Mouse (Mus musculus): ENCODE measurements around the gene Rab2b. TPM values are rescaled to one million over a fixed set of nuclear protein-coding genes. Genes with fewer than 3 reads are reported as not detected.
A peak's percentile ranks its signal among the peaks of the same experiment; 100 is the strongest.
"Not testable (repeated sequence)": the region's sequence is repeated elsewhere in the genome, so short reads cannot be mapped to it uniquely, and the experiment has no call there.

Rab2b gene
- polyA plus RNA-seq, 1 experiment: not detected

DNA sequence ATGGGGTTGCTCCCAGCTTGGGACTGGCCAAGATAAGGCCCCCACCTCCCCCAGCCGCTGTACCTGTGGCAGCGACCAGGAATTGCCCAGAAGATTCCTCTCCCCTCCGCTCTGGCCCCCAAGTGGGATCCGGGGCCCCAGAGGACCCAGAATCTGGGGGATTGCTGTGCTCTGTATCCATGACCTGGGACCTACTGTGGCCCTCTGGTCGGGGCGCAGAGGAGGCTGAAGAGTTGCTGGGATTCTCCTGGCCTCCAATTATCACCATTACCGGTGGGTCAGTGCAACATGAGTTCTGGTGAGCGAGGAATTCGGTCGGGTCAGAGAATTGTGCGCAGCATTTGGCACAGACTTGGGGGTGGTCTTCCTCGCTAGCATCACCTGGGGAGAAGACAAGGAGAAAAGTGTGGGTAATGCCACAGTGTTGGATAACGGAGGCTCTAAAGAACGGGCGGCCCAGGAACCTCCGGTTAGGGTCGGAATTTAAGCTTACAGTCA is 36.0 kb upstream of the Rab2b start:
- Histone ChIP-seq H3K4me1 (ENCODE audit: control insufficient read depth, insufficient read depth, low read length) (peaks cover 30% of the 10 kb centered on the region), H3K4me3 (ENCODE audit: insufficient read depth, low read depth, low read length) (peak overlapping the region; percentile 99), H3K27ac (ENCODE audit: insufficient read depth, low read depth, low read length) (peak overlapping the region; percentile 99)
- 9% methylated on average over 17 of the region's 17 CpGs for WGBS
- TF ChIP-seq POLR2A (IDR thresholded peaks at IDR 0.05; ENCODE audit: insufficient read depth, low read depth, low read length) (no peak), CTCF (IDR thresholded peaks at IDR 0.05; ENCODE audit: insufficient read depth, low read depth, low read length) (no peak)

DNA sequence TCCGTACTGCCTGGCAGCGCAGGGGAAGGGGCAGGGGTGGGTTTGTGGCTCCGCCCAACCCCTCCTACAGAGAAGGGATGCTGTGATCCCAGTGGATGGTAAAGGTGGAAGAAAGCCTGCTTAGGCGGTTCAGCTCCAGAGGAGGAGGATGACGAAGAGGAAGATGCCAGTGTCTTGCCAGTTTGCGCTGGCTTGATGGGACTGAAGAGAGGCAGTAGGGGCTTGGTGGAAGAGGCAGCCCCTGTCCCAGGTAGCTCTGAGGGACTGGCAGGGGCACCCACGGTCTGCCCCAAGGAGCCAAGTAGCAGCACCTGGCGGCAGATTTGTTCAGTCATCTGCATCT is 35.4 kb upstream of the Rab2b start:
- Histone ChIP-seq H3K4me3 (ENCODE audit: insufficient read depth, low read depth, low read length) (peak overlapping the region; percentile 99), H3K27ac (ENCODE audit: insufficient read depth, low read depth, low read length) (no peak overlapping the region), H3K4me1 (ENCODE audit: control insufficient read depth, insufficient read depth, low read length) (peaks cover 30% of the 10 kb centered on the region)
- TF ChIP-seq POLR2A (IDR thresholded peaks at IDR 0.05; ENCODE audit: insufficient read depth, low read depth, low read length): no peak
- TF ChIP-seq CTCF (IDR thresholded peaks at IDR 0.05; ENCODE audit: insufficient read depth, low read depth, low read length): no peak
- 40% methylated on average over 8 of the region's 8 CpGs for WGBS

DNA sequence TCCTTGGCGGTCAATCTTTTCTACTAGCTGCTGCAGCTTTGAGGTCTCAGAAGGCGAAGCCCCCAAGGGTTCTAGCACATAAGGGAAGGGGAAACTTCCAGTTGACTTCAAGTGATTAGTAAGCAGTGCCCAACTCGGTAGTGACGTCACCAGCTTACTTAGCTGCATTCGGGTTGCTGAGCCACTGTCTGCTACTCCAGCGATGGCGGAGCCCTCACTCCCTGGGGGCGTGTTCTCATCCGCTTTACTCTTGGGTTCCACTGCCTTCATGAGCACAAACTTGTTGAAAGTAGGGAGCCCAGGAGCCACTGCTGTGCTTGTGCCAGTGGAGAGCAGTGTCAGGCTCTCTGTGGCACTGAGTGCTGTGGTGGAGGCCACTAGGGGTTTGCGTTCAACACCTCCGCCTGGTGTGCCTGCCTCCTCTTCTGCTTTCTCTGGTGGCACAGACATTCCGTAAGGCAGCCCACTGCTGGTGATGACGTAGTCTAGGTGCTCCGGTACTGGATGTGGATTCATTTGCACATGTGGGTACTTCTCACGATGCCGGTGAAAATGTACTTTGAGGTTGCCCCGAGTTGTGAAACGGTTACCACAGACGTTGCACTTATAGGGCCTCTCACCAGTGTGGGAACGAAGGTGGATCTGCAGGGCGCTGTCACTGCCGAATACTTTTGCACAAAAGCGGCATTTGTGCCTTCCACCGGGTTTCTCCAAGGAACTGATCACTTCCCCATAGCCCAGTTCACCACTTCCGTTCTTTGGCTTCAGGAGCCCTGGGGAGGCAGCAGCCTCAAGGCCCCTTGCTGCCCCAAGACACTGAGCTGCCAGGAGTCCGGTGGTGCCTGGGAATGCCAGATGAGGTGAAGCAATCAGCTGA is 34.8 kb upstream of the Rab2b start:
- H3K4me3 ChIP-seq (ENCODE audit: insufficient read depth, low read depth, low read length): peak overlapping the region; percentile 99; the same call in 1 of the 2 replicates
- 72% methylated on average over 26 of the region's 26 CpGs for WGBS
- no peak overlapping the region for H3K27ac ChIP-seq (ENCODE audit: insufficient read depth, low read depth, low read length)
- TF ChIP-seq POLR2A (IDR thresholded peaks at IDR 0.05; ENCODE audit: insufficient read depth, low read depth, low read length) (no peak), CTCF (IDR thresholded peaks at IDR 0.05; ENCODE audit: insufficient read depth, low read depth, low read length) (no peak)
- H3K4me1 ChIP-seq (ENCODE audit: control insufficient read depth, insufficient read depth, low read length): peaks cover 30% of the 10 kb centered on the region

DNA sequence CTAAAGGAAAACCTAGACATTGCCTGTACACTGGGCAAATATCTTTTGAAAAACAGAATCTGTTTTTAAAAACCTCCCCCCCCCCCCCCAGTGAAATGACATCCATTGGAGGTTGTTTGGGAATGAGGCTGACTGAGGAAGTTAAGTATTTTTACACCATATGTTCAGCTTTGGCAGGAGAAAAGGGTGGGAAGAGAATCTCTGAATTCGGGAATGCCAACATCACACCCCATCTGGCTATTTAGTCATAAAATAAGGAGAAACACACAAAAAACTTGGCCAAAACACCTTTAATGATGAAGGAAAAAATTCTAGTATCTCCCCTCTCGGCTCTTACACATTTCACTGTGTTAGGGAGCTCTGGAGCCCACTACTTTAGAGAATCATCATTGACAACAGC is 31.6 kb upstream of the Rab2b start:
- 64% methylated on average over 2 of the region's 2 CpGs for WGBS
- no peak for TF ChIP-seq POLR2A (IDR thresholded peaks at IDR 0.05; ENCODE audit: insufficient read depth, low read depth, low read length)
- no peak for TF ChIP-seq CTCF (IDR thresholded peaks at IDR 0.05; ENCODE audit: insufficient read depth, low read depth, low read length)
- no peak overlapping the region for H3K4me3 ChIP-seq (ENCODE audit: insufficient read depth, low read depth, low read length)
- no peak overlapping the region for H3K27ac ChIP-seq (ENCODE audit: insufficient read depth, low read depth, low read length)
- peaks cover 30% of the 10 kb centered on the region for H3K4me1 ChIP-seq (ENCODE audit: control insufficient read depth, insufficient read depth, low read length)

DNA sequence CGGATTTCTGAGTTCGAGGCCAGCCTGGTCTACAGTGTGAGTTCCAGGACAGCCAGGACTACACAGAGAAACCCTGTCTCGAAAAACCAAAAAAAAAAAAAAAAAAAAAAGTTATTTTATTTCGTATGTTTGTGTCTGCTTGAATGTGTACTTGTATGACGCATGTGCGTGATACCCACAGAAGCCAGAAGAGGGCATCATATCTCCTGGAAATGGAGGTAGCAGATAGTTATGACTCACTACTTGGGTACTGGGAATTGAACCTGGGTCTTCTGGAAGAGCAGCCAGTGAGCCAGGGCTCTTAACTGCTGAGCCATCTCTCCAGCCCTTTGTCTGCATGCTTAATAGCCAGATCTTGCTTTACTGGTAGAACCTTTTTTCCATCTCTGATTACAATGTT is 31.0 kb upstream of the Rab2b start:
- H3K4me1 ChIP-seq (ENCODE audit: control insufficient read depth, insufficient read depth, low read length): peaks cover 30% of the 10 kb centered on the region
- H3K27ac ChIP-seq (ENCODE audit: insufficient read depth, low read depth, low read length); H3K4me3 ChIP-seq (ENCODE audit: insufficient read depth, low read depth, low read length): not testable (repeated sequence)
- 96% methylated on average over 5 of the region's 6 CpGs for WGBS

DNA sequence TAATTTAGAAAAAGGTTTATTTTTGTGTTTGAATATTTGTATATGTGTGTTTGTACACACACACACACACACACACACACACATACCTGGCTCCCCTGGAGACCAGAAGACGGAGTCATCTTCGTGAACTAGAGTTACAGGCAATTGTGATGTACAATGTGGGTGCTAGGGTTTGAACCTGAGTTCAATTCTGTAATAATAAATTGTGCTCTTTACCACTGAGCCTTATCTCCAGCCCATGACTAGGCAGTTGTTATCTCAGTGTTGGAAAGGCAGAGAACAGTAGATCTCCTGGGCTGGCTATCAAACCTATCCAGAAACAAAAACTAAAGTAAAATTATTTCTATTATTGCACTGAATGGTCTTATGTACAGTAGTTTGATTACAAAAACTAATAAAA is 26.8 kb upstream of the Rab2b start:
- 94% methylated on average over 2 of the region's 2 CpGs for WGBS
- no peaks in the 10 kb centered on the region for H3K4me1 ChIP-seq (ENCODE audit: control insufficient read depth, insufficient read depth, low read length)
- TF ChIP-seq POLR2A (IDR thresholded peaks at IDR 0.05; ENCODE audit: insufficient read depth, low read depth, low read length) (no peak), CTCF (IDR thresholded peaks at IDR 0.05; ENCODE audit: insufficient read depth, low read depth, low read length) (no peak)
- H3K4me3 ChIP-seq (ENCODE audit: insufficient read depth, low read depth, low read length): no peak overlapping the region
- H3K27ac ChIP-seq (ENCODE audit: insufficient read depth, low read depth, low read length): no peak overlapping the region

DNA sequence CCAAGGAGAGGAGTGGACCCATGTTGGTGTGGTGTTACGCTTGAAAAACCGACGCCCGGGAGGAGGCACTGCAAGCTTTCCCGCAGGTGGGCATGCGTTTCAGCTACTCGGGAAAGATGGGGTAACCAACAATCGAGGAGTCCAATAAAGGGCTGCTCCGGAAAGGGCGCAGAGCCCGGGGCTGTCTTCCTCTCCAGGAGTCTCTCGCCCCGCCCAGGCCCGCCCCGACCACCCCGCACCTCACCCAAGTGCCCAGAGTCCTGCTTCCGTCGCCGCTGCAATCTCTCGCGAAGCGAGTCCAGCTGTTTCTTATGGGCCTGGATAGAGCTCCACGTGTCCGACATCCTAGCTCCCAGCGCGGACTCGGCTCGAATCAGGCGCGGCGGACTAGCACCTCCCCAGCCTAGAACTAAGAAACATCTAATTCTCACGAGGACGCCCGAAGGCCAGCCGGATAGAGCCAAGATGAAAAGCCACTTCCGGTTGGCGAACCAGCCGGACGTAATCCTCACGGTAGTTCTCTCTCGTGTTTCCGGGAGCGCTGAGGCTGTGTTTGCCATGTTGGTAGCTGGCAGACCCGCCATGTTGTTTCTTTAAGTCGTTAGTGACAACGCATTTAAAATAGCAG is 25.4 kb upstream of the Rab2b start, which contains the start of gene Mettl3:
Gene Mettl3 (minus strand): TSS at position 485 of the 628 bp plus-strand sequence.
- TF ChIP-seq CTCF (IDR thresholded peaks at IDR 0.05; ENCODE audit: insufficient read depth, low read depth, low read length) (no peak), POLR2A (IDR thresholded peaks at IDR 0.05; ENCODE audit: insufficient read depth, low read depth, low read length) (peak; percentile 41; the same call in 1 of the 2 replicates)
- Histone ChIP-seq H3K4me3 (ENCODE audit: insufficient read depth, low read depth, low read length) (peak within 1 kb of the TSS; percentile 85), H3K4me1 (ENCODE audit: control insufficient read depth, insufficient read depth, low read length) (no peaks in the 10 kb centered on the region; the same call in 1 of the 2 replicates), H3K27ac (ENCODE audit: insufficient read depth, low read depth, low read length) (peak within 1 kb of the TSS; percentile 98)
- WGBS: under 1% methylated on average over 46 of the region's 46 CpGs

DNA sequence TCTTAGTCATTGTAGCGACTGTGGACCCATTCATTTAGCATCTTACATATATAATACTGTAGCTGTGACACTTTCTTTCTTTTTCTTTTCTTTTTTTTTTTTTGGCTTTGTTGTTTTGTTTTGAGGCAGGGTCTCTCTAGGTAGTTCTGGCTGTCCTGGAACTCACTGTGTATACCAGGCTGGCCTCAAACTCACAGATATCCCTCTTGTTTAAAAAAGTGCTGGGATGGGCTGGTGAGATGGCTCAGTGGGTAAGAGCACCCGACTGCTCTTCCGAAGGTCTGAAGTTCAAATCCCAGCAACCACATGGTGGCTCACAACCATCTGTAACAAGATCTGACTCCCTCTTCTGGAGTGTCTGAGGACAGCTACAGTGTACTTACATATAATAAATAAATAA is 24.2 kb upstream of the Rab2b start:
- not testable (repeated sequence) for H3K4me1 ChIP-seq (ENCODE audit: control insufficient read depth, insufficient read depth, low read length); H3K27ac ChIP-seq (ENCODE audit: insufficient read depth, low read depth, low read length); H3K4me3 ChIP-seq (ENCODE audit: insufficient read depth, low read depth, low read length)
- WGBS: 76% methylated on average over 3 of the region's 3 CpGs

DNA sequence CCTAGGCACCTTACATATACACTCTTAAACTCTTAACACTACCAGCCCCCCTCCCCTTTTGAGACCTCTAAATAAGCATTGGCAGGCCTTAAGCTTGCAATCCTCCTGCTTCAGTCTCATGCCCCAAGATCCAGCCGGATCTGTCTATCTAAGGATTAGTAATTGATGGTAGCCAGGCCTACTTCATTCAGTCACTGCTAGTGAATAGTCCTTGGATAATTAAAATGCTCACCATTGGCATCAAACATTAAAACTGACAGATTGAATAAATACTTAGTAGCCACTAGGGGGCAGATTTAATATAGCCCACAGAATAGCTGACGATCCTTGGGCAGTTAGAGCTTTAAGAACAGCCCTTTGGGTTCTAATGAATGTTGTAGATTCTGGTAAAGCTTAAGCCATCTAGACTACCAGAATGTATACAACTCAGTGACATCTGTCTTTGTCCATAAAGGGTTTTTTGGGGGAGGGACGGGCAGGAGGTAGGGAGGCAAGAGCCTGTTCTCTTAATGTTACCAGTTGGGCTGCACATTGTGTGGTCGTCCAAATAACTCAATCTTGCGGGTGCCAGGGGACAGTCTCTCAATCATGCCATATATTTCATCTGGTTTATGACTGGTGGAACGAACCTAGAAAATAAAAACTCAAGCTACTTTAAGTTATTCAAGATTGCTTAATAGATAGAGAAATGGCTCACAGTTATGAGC is 16.4 kb upstream of the Rab2b start:
- no peak for TF ChIP-seq CTCF (IDR thresholded peaks at IDR 0.05; ENCODE audit: insufficient read depth, low read depth, low read length)
- TF ChIP-seq POLR2A (IDR thresholded peaks at IDR 0.05; ENCODE audit: insufficient read depth, low read depth, low read length): no peak
- 55% methylated on average over 6 of the region's 6 CpGs for WGBS
- Histone ChIP-seq H3K4me3 (ENCODE audit: insufficient read depth, low read depth, low read length) (no peak overlapping the region), H3K27ac (ENCODE audit: insufficient read depth, low read depth, low read length) (no peak overlapping the region), H3K4me1 (ENCODE audit: control insufficient read depth, insufficient read depth, low read length) (no peaks in the 10 kb centered on the region; the same call in 1 of the 2 replicates)

Data from olfactory bulb, adult 2 months (tissue).